Mouse (Mus musculus) midbrain, embryonic 14.5 days (tissue): Measurements from ENCODE around the gene Abhd16b. TPM values are rescaled to one million over a fixed set of nuclear protein-coding genes. Genes with fewer than 3 reads are reported as not detected.
A peak's percentile ranks its signal among the peaks of the same experiment; 100 is the strongest.

Source experiments
- ATAC-seq: fragments of 200-750 bp; cut with Nextera tagmentation; 2 replicates; pipeline ENCODE4 v1.8.0; 2017; ENCODE audit warnings: moderate number of reproducible peaks, moderate library complexity; ENCODE audit not compliant: low FRiP score, low TSS enrichment
- DNase-seq: peaks from one replicate; pipeline ENCODE4 v3.0.0-alpha.2; 2015
- H3K27ac ChIP-seq: fragments of 300-500 bp; sonication (generic); replicated peaks from 2 replicates; pipeline ENCODE4 v1.5.1; 2014; ENCODE audit warnings: mild to moderate bottlenecking, low read depth, low read length, moderate library complexity
- H3K27me3 ChIP-seq: fragments of 300-500 bp; sonication (generic); 2 replicates; pipeline ENCODE4 v1.6.1; 2014; ENCODE audit warnings: low read length, control low read depth, mixed read lengths; ENCODE audit not compliant: control insufficient read depth, insufficient read depth
- H3K36me3 ChIP-seq: fragments of 300-500 bp; sonication (generic); 2 replicates; pipeline ENCODE4 v1.6.1; 2014; ENCODE audit warnings: low read length, control low read depth; ENCODE audit not compliant: control insufficient read depth, insufficient read depth
- H3K4me1 ChIP-seq: fragments of 300-500 bp; sonication (generic); 2 replicates; pipeline ENCODE4 v1.6.1; 2014; ENCODE audit warnings: mild to moderate bottlenecking, antibody characterized with exemption, low read length, control low read depth; ENCODE audit not compliant: control insufficient read depth, insufficient read depth
- H3K4me2 ChIP-seq: fragments of 300-500 bp; sonication (generic); 2 replicates; pipeline ENCODE4 v1.6.1; 2014; ENCODE audit warnings: mild to moderate bottlenecking, low read length, moderate library complexity
- H3K4me3 ChIP-seq: fragments of 300-500 bp; sonication (generic); replicated peaks from 2 replicates; pipeline ENCODE4 v1.5.1; 2014; ENCODE audit warnings: low read depth, low read length
- H3K9ac ChIP-seq: fragments of 300-500 bp; sonication (generic); replicated peaks from 2 replicates; pipeline ENCODE4 v1.6.1; 2014; ENCODE audit warnings: mild to moderate bottlenecking, low read length, moderate library complexity
- H3K9me3 ChIP-seq: fragments of 300-500 bp; sonication (generic); 2 replicates; pipeline ENCODE4 v1.6.1; 2016; ENCODE audit warnings: low read length, control low read depth, mixed read lengths; ENCODE audit not compliant: control insufficient read depth
- WGBS: fragments of 180-500 bp; shearing (Covaris S2); extraction: QIAGEN DNeasy Blood & Tissue Kit; methylation state at CpG from one replicate; pipeline ENCODE4 v1.1.7; 2014; 5-methylcytosine and 5-hydroxymethylcytosine counted together
- polyA plus RNA-seq: library from polyadenylated mRNA; unstranded; fragments of >200 nt; fragmentation: Nextera tagmentation; extraction: Ambion mirVana; gene quantifications from 2 replicates; pipeline ENCODE4 v1.2.1, GENCODE M21; 2014

Gene Abhd16b
- polyA plus RNA-seq, 1 experiment from 2014 or later: 0.12 TPM

DNA sequence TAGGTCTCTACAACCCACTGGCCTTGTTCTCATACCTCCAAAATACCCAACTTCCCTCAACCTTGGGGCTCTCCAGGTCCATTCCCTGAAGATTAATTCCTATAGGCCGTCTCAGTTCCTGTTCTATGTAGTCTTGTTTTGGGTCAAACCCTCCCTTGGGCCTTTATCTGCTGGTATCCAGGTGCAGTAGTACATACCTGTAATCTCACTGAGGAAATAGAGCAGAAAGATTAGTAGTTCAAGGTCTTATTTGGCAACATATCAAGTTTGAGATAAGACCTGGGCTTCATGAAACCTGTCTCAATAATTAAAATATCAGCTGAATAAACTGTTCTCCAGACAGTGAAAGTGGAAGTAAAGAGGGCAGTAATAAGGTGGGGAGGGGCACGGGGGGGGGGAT, 9.9 kb upstream of the Abhd16b start:
- no peak for DNase-seq
- 51% methylated on average over 2 of the region's 2 CpGs for WGBS
- H3K9me3 ChIP-seq: no peaks in the 10 kb centered on the region
- no peaks in the 10 kb centered on the region for H3K36me3 ChIP-seq
- no peak overlapping the region for H3K27ac ChIP-seq
- H3K27me3 ChIP-seq: no peaks in the 10 kb centered on the region
- H3K9ac ChIP-seq: no peak overlapping the region
- H3K4me1 ChIP-seq: no peaks in the 10 kb centered on the region
- H3K4me3 ChIP-seq: no peak overlapping the region
- no peak overlapping the region for H3K4me2 ChIP-seq
- ATAC-seq: no peak

DNA sequence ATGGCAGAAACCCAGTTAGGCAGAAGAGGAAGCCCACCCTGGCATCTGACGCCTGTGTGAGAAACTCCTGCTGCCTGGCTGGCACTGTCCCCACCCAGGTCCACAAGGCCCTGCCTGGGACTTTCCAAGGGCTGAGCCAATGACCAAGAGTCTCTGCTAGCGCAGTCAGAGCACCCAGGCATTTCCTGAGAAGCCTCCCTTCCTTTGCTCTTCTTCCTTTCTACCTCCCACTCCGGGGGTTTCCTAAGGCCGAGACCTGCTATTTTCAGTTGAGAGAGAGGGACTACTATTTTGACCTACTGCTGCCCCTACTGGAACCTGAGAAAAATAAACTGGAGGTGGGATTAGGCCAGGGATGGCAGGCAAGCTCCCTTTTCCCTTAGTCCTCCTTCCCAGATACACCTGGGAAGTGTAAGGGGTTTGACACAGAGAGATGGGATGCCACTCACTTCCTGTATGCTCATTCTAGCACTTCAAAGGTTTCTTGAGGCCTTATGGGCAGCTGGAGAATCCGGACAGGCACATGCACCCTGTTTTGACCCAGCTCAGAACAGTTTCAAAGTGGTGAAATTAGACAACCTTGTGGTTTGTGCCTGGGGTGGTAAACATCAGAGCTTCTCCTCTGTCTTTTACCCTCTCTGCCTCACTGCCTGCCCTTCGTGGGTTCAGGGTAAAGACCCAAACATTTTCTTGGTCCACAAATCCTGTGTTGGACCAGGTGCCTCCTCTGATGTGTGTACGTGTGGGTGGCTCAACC, 9.3 kb upstream of the Abhd16b start:
- no peak overlapping the region for H3K27ac ChIP-seq
- ATAC-seq: no peak
- 40% methylated on average over 7 of the region's 7 CpGs for WGBS
- H3K9me3 ChIP-seq: no peaks in the 10 kb centered on the region
- H3K4me2 ChIP-seq: no peak overlapping the region
- H3K27me3 ChIP-seq: no peaks in the 10 kb centered on the region
- DNase-seq: peak; percentile 31
- H3K36me3 ChIP-seq: no peaks in the 10 kb centered on the region
- no peak overlapping the region for H3K4me3 ChIP-seq
- no peak overlapping the region for H3K9ac ChIP-seq
- H3K4me1 ChIP-seq: no peaks in the 10 kb centered on the region

DNA sequence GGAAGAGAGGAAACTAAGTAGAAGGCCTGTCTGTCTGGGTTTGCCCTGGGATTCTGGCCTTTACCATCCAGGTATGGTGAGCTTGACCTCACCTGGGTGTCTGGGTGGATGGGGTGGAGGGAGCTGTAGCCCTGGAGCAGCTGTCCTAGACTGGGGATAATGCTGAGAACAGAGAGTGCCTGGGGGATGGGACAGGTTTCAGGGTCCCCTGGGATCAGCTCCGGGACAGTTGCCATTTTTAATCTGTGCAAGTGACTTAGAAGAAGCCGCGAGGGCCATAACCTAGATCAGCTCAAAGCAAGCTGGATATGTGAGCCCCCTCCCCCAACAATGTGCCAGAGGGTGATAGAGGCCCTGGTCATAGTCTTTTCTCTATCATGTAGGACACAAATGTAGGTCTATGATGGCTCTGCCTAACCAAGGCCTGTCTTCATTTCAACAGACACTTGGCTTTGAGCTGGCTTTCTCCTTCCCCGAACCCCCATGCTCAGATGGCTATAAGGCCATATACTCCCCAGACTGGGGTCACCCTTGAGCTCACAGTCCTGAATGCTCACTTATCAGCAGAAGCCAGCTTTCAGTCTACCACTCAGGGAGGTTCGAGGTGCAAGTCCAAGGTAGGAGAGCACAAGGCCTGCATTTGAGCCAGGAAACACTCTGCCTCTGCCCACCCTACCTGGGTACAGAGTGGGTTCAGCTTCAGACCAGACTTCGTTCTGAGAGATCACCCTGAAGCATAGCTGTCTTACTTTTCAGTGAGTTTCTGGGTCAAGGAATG, 8.4 kb upstream of the Abhd16b start:
- no peak overlapping the region for H3K9ac ChIP-seq
- 72% methylated on average over 6 of the region's 6 CpGs for WGBS
- no peak overlapping the region for H3K4me2 ChIP-seq
- ATAC-seq (no peak), DNase-seq (no peak)
- no peak overlapping the region for H3K27ac ChIP-seq
- no peaks in the 10 kb centered on the region for H3K4me1 ChIP-seq
- no peaks in the 10 kb centered on the region for H3K27me3 ChIP-seq
- H3K4me3 ChIP-seq: no peak overlapping the region
- H3K36me3 ChIP-seq: no peaks in the 10 kb centered on the region
- no peaks in the 10 kb centered on the region for H3K9me3 ChIP-seq

DNA sequence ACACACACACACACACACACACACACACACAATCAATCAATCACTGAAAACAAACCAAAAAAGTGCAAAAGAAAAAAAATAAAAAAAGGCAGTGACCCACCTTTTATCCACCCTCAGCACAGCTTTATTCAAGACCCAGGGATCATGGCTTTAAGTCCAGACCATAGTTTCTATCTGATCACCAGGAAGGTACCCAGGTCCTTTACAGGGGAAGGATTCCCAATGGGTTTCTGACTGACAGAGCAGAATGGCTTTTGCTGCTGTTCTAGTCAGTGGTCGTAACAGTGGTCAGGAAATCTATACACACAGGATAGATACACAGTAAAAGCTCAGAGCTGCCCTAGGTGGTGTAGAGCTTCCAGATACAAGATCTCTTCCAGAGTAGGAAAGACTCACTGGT, 7.3 kb upstream of the Abhd16b start:
- H3K4me1 ChIP-seq: no peaks in the 10 kb centered on the region
- H3K36me3 ChIP-seq: no peaks in the 10 kb centered on the region
- H3K9ac ChIP-seq: no peak overlapping the region
- WGBS: 30% methylated on average over 1 of the region's 1 CpGs
- H3K4me3 ChIP-seq: no peak overlapping the region
- H3K27me3 ChIP-seq: no peaks in the 10 kb centered on the region
- H3K27ac ChIP-seq: no peak overlapping the region
- DNase-seq (no peak), ATAC-seq (no peak)
- H3K9me3 ChIP-seq: no peaks in the 10 kb centered on the region
- no peak overlapping the region for H3K4me2 ChIP-seq

DNA sequence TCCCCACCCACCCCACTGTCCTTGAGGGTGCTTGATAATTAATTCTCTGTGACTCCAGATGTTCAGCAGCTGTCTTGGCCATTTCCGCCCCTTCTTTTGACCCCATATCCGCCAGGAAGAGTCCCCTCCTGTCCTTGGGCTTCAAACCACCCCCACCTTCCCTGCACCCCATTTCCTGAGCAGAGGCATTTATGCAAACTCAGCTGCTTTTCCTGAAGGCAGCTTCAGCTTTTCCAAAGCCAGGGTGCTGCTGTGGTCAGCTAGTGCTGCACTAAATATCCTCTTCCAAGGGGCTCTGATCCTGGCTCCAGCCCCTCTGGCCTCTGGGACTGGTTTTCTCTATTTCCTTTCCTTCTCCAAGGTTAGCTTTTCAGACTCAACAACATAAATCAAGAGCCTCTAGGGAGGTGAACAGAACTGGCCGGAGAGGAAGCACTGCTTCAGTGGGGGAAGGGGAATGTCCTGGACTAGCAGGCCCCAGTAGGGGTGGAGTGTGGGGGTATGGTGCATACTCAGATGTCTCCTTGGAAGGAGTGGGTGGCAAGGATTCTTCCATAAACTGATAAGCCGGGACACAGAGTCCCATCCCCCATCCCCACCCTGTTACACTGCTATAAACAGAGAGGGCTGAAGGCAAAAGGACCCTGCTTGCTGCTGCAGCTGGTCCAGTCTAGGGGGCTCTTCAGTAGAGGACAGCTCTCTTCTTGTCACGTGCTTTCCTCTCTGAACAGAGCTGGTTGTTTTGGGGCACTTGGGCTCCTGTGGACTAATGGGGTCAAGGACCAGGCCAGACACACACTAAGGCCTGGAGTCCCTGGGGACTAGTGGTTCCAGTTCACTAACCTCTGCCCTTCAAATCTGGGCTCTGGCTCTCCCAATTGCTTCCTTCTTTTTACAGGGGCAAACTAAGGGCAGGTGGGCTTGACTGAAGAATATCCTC, 5.4 kb upstream of the Abhd16b start:
- Histone ChIP-seq H3K27ac (no peak overlapping the region), H3K4me2 (no peak overlapping the region), H3K36me3 (no peaks in the 10 kb centered on the region), H3K4me1 (no peaks in the 10 kb centered on the region), H3K4me3 (no peak overlapping the region), H3K27me3 (no peaks in the 10 kb centered on the region), H3K9me3 (no peaks in the 10 kb centered on the region), H3K9ac (no peak overlapping the region)
- WGBS: 51% methylated on average over 5 of the region's 5 CpGs
- DNase-seq (no peak), ATAC-seq (no peak)

GRCm38 (mm10) chr2:181491432-181492205, 1.4 kb upstream of the Abhd16b start:
- H3K27ac ChIP-seq: no peak overlapping the region
- no peak overlapping the region for H3K9ac ChIP-seq
- no peak overlapping the region for H3K4me3 ChIP-seq
- no peaks in the 10 kb centered on the region for H3K27me3 ChIP-seq
- no peaks in the 10 kb centered on the region for H3K4me1 ChIP-seq
- no peak for DNase-seq
- WGBS: 25% methylated on average over 7 of the region's 7 CpGs
- no peak overlapping the region for H3K4me2 ChIP-seq
- no peaks in the 10 kb centered on the region for H3K36me3 ChIP-seq
- no peaks in the 10 kb centered on the region for H3K9me3 ChIP-seq
- ATAC-seq: no peak

- no peaks in the 10 kb centered on the region for H3K27me3 ChIP-seq
- no peak overlapping the region for H3K4me2 ChIP-seq
- H3K4me3 ChIP-seq: no peak overlapping the region
- no peaks in the 10 kb centered on the region for H3K4me1 ChIP-seq
- no peaks in the 10 kb centered on the region for H3K36me3 ChIP-seq
- no peak overlapping the region for H3K27ac ChIP-seq
- no peaks in the 10 kb centered on the region for H3K9me3 ChIP-seq
- no peak for ATAC-seq
- 51% methylated on average over 3 of the region's 3 CpGs for WGBS
- DNase-seq: no peak
- H3K9ac ChIP-seq: no peak overlapping the region
Measured at GRCm38 (mm10) chr2:181492206-181492605, 800 bp upstream of the Abhd16b start.
